Mouse (Mus musculus) CD8-positive naive resting alpha-beta T cell, adult 2 months (primary cell): ENCODE data around the gene Il19.
A peak's percentile ranks its signal among the peaks of the same experiment; 100 is the strongest.

ENCODE experiments used
- DNase-seq, 2 experiments: peaks; one replicate each; pipeline ENCODE4 v3.0.0; 2022; ENCODE audit warnings: low read depth in 2 of 2, low spot score in 2 of 2

The Il19 gene

GRCm38 (mm10) chr1:130940065-130940687 is at the start of gene Il19:
Gene Il19 (minus strand): TSS chr1:130940115.
- DNase-seq = no peak

GRCm38 (mm10) chr1:130989331-130989730 is 49.4 kb upstream of the Il19 start:
- DNase-seq = no peak

GRCm38 (mm10) chr1:130987418-130987817 is 47.5 kb upstream of the Il19 start:
- no peak for DNase-seq

GRCm38 (mm10) chr1:130987001-130987400 is 47.1 kb upstream of the Il19 start:
- DNase-seq = no peak

GRCm38 (mm10) chr1:130984441-130984840 is 44.5 kb upstream of the Il19 start:
- DNase-seq = no peak

- peak in 1 of 2 experiments; percentile 55 for DNase-seq
Measured at GRCm38 (mm10) chr1:130979455-130979854, 39.5 kb upstream of the Il19 start.

- no peak for DNase-seq
Measured at GRCm38 (mm10) chr1:130963891-130964290, 24.0 kb upstream of the Il19 start.

- no peak for DNase-seq
Measured at GRCm38 (mm10) chr1:130946920-130947319, 7.0 kb upstream of the Il19 start.

- DNase-seq = no peak
Measured at GRCm38 (mm10) chr1:130941801-130942200, 1.9 kb upstream of the Il19 start.

- no peak for DNase-seq
Measured at GRCm38 (mm10) chr1:130938192-130938591, 1.7 kb downstream of the Il19 start.

GRCm38 (mm10) chr1:130937170-130937569 is 2.7 kb downstream of the Il19 start:
- no peak for DNase-seq

- no peak for DNase-seq
Measured at GRCm38 (mm10) chr1:130936351-130936750, 3.6 kb downstream of the Il19 start.

- peak in 1 of 2 experiments; percentile 16 for DNase-seq
Measured at GRCm38 (mm10) chr1:130926484-130926883, 13.4 kb downstream of the Il19 start.

- DNase-seq = no peak
Measured at GRCm38 (mm10) chr1:130918323-130918980, 21.5 kb downstream of the Il19 start.

- DNase-seq = no peak
Measured at GRCm38 (mm10) chr1:130911401-130912010, 28.4 kb downstream of the Il19 start, which contains the start of gene Il20. Gene Il20 (minus strand): TSS chr1:130911451.

- no peak for DNase-seq
Measured at GRCm38 (mm10) chr1:130902505-130902904, 37.4 kb downstream of the Il19 start.

GRCm38 (mm10) chr1:130894468-130894867 is 45.4 kb downstream of the Il19 start:
- DNase-seq = no peak

GRCm38 (mm10) chr1:130893329-130894040 is 46.4 kb downstream of the Il19 start:
- no peak for DNase-seq

GRCm38 (mm10) chr1:130892446-130892845 is 47.5 kb downstream of the Il19 start:
- DNase-seq = no peak

GRCm38 (mm10) chr1:130887354-130887753 is 52.6 kb downstream of the Il19 start, which contains the start of gene Il24:
Gene Il24 (minus strand): TSS chr1:130887454.
- no peak for DNase-seq

- no peak for DNase-seq
Measured at GRCm38 (mm10) chr1:130883146-130883545, 56.8 kb downstream of the Il19 start.
